Mouse (Mus musculus) liver, postnatal 0 days (tissue): ENCODE measurements around the gene Tsc22d1.

Experiments
- CTCF ChIP-seq: sonication (generic); IDR thresholded peaks from 2 replicates; pipeline ENCODE4 v1.5.1; 2016; ENCODE audit warnings: antibody characterized with exemption, low read depth
- EP300 ChIP-seq: IDR thresholded peaks from 2 replicates; pipeline ENCODE4 v1.6.1; 2016; ENCODE audit warnings: antibody characterized with exemption, low read depth, mild to moderate bottlenecking

DNA sequence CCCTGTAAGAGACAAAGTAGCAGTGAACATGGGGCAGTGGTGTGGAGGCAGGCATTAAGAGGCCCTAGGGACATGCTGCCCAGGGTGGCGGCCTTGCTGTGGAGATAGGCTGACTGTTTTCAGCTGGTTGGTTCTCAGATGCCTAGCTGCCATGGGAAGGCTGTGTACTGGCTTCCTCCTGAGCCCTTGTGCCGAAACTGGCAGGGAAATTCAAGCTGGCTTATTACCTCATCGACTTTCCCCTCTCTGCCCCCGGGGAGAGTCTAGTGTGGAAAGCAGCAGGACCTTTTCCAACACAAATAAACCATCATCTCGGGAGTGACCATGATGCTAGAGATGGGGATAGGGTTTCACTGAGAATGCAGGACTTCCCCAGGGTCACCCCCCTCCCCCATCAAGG is 113.9 kb downstream of the Tsc22d1 start:
- no peak for TF ChIP-seq CTCF
- TF ChIP-seq EP300, result no peak
